Mouse (Mus musculus) forebrain, embryonic 12.5 days (tissue): Measurements from ENCODE around the gene Tuba8. TPM values are rescaled to one million over a fixed set of nuclear protein-coding genes. Genes with fewer than 3 reads are reported as not detected.

ENCODE experiments used
- ATAC-seq: fragments of 200-750 bp; cut with Nextera tagmentation; 2 replicates; pipeline ENCODE4 v1.8.0; 2017; ENCODE audit warnings: moderate TSS enrichment; ENCODE audit not compliant: low FRiP score
- H3K27ac ChIP-seq: fragments of 300-500 bp; sonication (generic); 2 replicates; pipeline ENCODE4 v1.5.1; 2016; ENCODE audit warnings: mild to moderate bottlenecking
- H3K27me3 ChIP-seq: fragments of 300-500 bp; sonication (generic); 2 replicates; pipeline ENCODE4 v1.6.1; 2016; ENCODE audit warnings: mild to moderate bottlenecking
- H3K36me3 ChIP-seq: fragments of 300-500 bp; sonication (generic); replicated peaks from 2 replicates; pipeline ENCODE4 v1.6.1; 2016; ENCODE audit warnings: mild to moderate bottlenecking
- H3K4me1 ChIP-seq: fragments of 300-500 bp; sonication (generic); 2 replicates; pipeline ENCODE4 v1.6.1; 2016
- H3K4me2 ChIP-seq: fragments of 300-500 bp; sonication (generic); 2 replicates; pipeline ENCODE4 v1.6.1; 2016; ENCODE audit warnings: mild to moderate bottlenecking, moderate library complexity
- H3K4me3 ChIP-seq: fragments of 300-500 bp; sonication (generic); replicated peaks from 2 replicates; pipeline ENCODE4 v1.5.1; 2016; ENCODE audit warnings: mild to moderate bottlenecking
- H3K9ac ChIP-seq: fragments of 300-500 bp; sonication (generic); 2 replicates; pipeline ENCODE4 v1.6.1; 2016; ENCODE audit warnings: mild to moderate bottlenecking
- H3K9me3 ChIP-seq: fragments of 300-500 bp; sonication (generic); 2 replicates; pipeline ENCODE4 v1.6.1; 2016
- WGBS: fragments of 180-500 bp; shearing (Covaris S2); methylation state at CpG from one replicate; pipeline ENCODE4 v1.1.7; 2016; 5-methylcytosine and 5-hydroxymethylcytosine counted together
- polyA plus RNA-seq: library from polyadenylated mRNA; unstranded; fragments of >200 nt; fragmentation: Nextera tagmentation; extraction: Ambion mirVana; gene quantifications from 2 replicates; pipeline ENCODE4 v1.2.1, GENCODE M21; 2016

Tuba8 gene
- polyA plus RNA-seq, 1 experiment from 2014 or later: 0.40 TPM

GRCm38 (mm10) chr6:121179846-121180245, 30.6 kb upstream of the Tuba8 start:
- ATAC-seq: no peak
- no peaks in the 10 kb centered on the region for H3K36me3 ChIP-seq
- peaks cover 10% of the 10 kb centered on the region; the same call in 1 of the 2 replicates for H3K4me1 ChIP-seq
- H3K4me3 ChIP-seq: no peak overlapping the region
- WGBS: 76% methylated on average over 7 of the region's 7 CpGs
- H3K27me3 ChIP-seq: 0 out of 2 replicates have a peak, but pooled peaks cover 3% of the 10 kb centered on the region
- no peak overlapping the region for H3K9ac ChIP-seq
- H3K27ac ChIP-seq: no peak overlapping the region
- H3K9me3 ChIP-seq: no peaks in the 10 kb centered on the region
- H3K4me2 ChIP-seq: no peak overlapping the region

- Histone ChIP-seq H3K9ac (peak within 1 kb of the TSS; percentile 75), H3K36me3 (peaks cover 20% of the 10 kb centered on the region), H3K27me3 (0 out of 2 replicates have a peak, but pooled peaks cover 3% of the 10 kb centered on the region), H3K4me1 (peaks cover 18% of the 10 kb centered on the region), H3K4me2 (peak within 1 kb of the TSS; percentile 91), H3K27ac (peak within 1 kb of the TSS; percentile 88), H3K9me3 (no peaks in the 10 kb centered on the region), H3K4me3 (peak within 1 kb of the TSS; percentile 70)
- ATAC-seq: peak; percentile 92
- 1% methylated on average over 32 of the region's 32 CpGs for WGBS
These were observed 26.9 kb upstream of the Tuba8 start, which contains the start of gene Pex26 for GRCm38 (mm10) chr6:121183414-121184173. TSS of gene Pex26 (plus strand) at chr6:121183667.

GRCm38 (mm10) chr6:121184198-121185140, 26.0 kb upstream of the Tuba8 start:
- Histone ChIP-seq H3K4me2 (peak overlapping the region; percentile 91), H3K27ac (no peak overlapping the region), H3K4me3 (peak overlapping the region; percentile 70), H3K4me1 (peaks cover 18% of the 10 kb centered on the region), H3K27me3 (0 out of 2 replicates have a peak, but pooled peaks cover 2% of the 10 kb centered on the region), H3K9me3 (no peaks in the 10 kb centered on the region), H3K9ac (peak overlapping the region; percentile 75), H3K36me3 (peaks cover 20% of the 10 kb centered on the region)
- 4% methylated on average over 35 of the region's 35 CpGs for WGBS
- peak; percentile 45 for ATAC-seq

GRCm38 (mm10) chr6:121185232-121185631, 25.3 kb upstream of the Tuba8 start:
- Histone ChIP-seq H3K9me3 (no peaks in the 10 kb centered on the region), H3K27ac (no peak overlapping the region), H3K9ac (peak overlapping the region; percentile 75; the same call in 1 of the 2 replicates), H3K4me2 (peak overlapping the region; percentile 91), H3K4me3 (no peak overlapping the region), H3K27me3 (no peaks in the 10 kb centered on the region), H3K4me1 (peaks cover 18% of the 10 kb centered on the region), H3K36me3 (peaks cover 26% of the 10 kb centered on the region)
- WGBS: 88% methylated on average over 8 of the region's 8 CpGs
- no peak for ATAC-seq

- Histone ChIP-seq H3K4me2 (no peak overlapping the region), H3K9ac (no peak overlapping the region), H3K9me3 (no peaks in the 10 kb centered on the region), H3K4me3 (no peak overlapping the region), H3K36me3 (peaks cover 44% of the 10 kb centered on the region), H3K27ac (no peak overlapping the region), H3K27me3 (no peaks in the 10 kb centered on the region), H3K4me1 (peaks cover 3% of the 10 kb centered on the region; the same call in 1 of the 2 replicates)
- 88% methylated on average over 11 of the region's 11 CpGs for WGBS
- ATAC-seq: no peak
These were observed 19.1 kb upstream of the Tuba8 start for GRCm38 (mm10) chr6:121191261-121192009.

- H3K4me3 ChIP-seq: no peak overlapping the region
- WGBS: 37% methylated on average over 13 of the region's 13 CpGs
- no peak overlapping the region for H3K4me2 ChIP-seq
- no peak overlapping the region for H3K9ac ChIP-seq
- no peaks in the 10 kb centered on the region for H3K9me3 ChIP-seq
- peaks cover 36% of the 10 kb centered on the region for H3K36me3 ChIP-seq
- H3K4me1 ChIP-seq: peaks cover 3% of the 10 kb centered on the region; the same call in 1 of the 2 replicates
- H3K27me3 ChIP-seq: no peaks in the 10 kb centered on the region
- no peak overlapping the region for H3K27ac ChIP-seq
- ATAC-seq: no peak
These were observed 16.2 kb upstream of the Tuba8 start for GRCm38 (mm10) chr6:121194061-121194955.

GRCm38 (mm10) chr6:121194956-121195731, 15.4 kb upstream of the Tuba8 start:
- 87% methylated on average over 14 of the region's 14 CpGs for WGBS
- Histone ChIP-seq H3K9ac (no peak overlapping the region), H3K27ac (no peak overlapping the region)

GRCm38 (mm10) chr6:121197807-121198365, 12.6 kb upstream of the Tuba8 start:
- Histone ChIP-seq H3K4me2 (no peak overlapping the region), H3K36me3 (peaks cover 20% of the 10 kb centered on the region), H3K9me3 (no peaks in the 10 kb centered on the region), H3K4me3 (no peak overlapping the region), H3K4me1 (peaks cover 3% of the 10 kb centered on the region; the same call in 1 of the 2 replicates), H3K27me3 (no peaks in the 10 kb centered on the region), H3K27ac (no peak overlapping the region), H3K9ac (no peak overlapping the region)
- ATAC-seq: no peak
- 67% methylated on average over 9 of the region's 9 CpGs for WGBS

More at GRCm38 (mm10) chr6:121194956-121195731, 15.4 kb upstream of the Tuba8 start:
- Histone ChIP-seq H3K27me3 (no peaks in the 10 kb centered on the region), H3K4me3 (no peak overlapping the region), H3K4me2 (no peak overlapping the region), H3K36me3 (peaks cover 30% of the 10 kb centered on the region), H3K4me1 (peaks cover 3% of the 10 kb centered on the region; the same call in 1 of the 2 replicates), H3K9me3 (no peaks in the 10 kb centered on the region)
- ATAC-seq: no peak

GRCm38 (mm10) chr6:121200458-121200857, 10.0 kb upstream of the Tuba8 start:
- Histone ChIP-seq H3K4me3 (no peak overlapping the region), H3K27me3 (no peaks in the 10 kb centered on the region), H3K4me1 (no peaks in the 10 kb centered on the region), H3K9me3 (no peaks in the 10 kb centered on the region), H3K27ac (no peak overlapping the region), H3K4me2 (no peak overlapping the region), H3K36me3 (0 out of 2 replicates have a peak, but pooled peaks cover 4% of the 10 kb centered on the region), H3K9ac (no peak overlapping the region)
- 100% methylated on average over 3 of the region's 4 CpGs for WGBS
- no peak for ATAC-seq

- ATAC-seq: no peak
- Histone ChIP-seq H3K4me2 (no peak overlapping the region), H3K27ac (no peak overlapping the region), H3K4me3 (no peak overlapping the region), H3K27me3 (no peaks in the 10 kb centered on the region), H3K36me3 (0 out of 2 replicates have a peak, but pooled peaks cover under 1% of the 10 kb centered on the region), H3K4me1 (no peaks in the 10 kb centered on the region), H3K9ac (no peak overlapping the region), H3K9me3 (no peaks in the 10 kb centered on the region)
- WGBS: 83% methylated on average over 5 of the region's 5 CpGs
These were observed 8.5 kb upstream of the Tuba8 start for GRCm38 (mm10) chr6:121202026-121202425.
